Mouse (Mus musculus) kidney, embryonic 14.5 days (tissue): Measurements from ENCODE around the gene Col4a3bp. TPM values are rescaled to one million over a fixed set of nuclear protein-coding genes. Genes with fewer than 3 reads are reported as not detected.

ENCODE experiments used
- ATAC-seq: fragments of 200-750 bp; cut with Nextera tagmentation; 2 replicates; pipeline ENCODE4 v1.8.0; 2017; ENCODE audit warnings: moderate number of reproducible peaks, mild to moderate bottlenecking, moderate TSS enrichment, moderate library complexity; ENCODE audit not compliant: low FRiP score, low TSS enrichment
- H3K27ac ChIP-seq: fragments of 300-500 bp; sonication (generic); 2 replicates; pipeline ENCODE4 v1.5.1; 2014; ENCODE audit warnings: low read depth, mild to moderate bottlenecking, low read length, moderate library complexity, mixed read lengths
- H3K27me3 ChIP-seq: fragments of 300-500 bp; sonication (generic); 2 replicates; pipeline ENCODE4 v1.6.1; 2014; ENCODE audit warnings: mild to moderate bottlenecking, low read length; ENCODE audit not compliant: control insufficient read depth, insufficient read depth
- H3K36me3 ChIP-seq: fragments of 300-500 bp; sonication (generic); 2 replicates; pipeline ENCODE4 v1.6.1; 2014; ENCODE audit warnings: low read length, mixed read lengths; ENCODE audit not compliant: control insufficient read depth, insufficient read depth
- H3K4me1 ChIP-seq: fragments of 300-500 bp; sonication (generic); 2 replicates; pipeline ENCODE4 v1.6.1; 2014; ENCODE audit warnings: low read length, mixed read lengths; ENCODE audit not compliant: control insufficient read depth, insufficient read depth
- H3K4me2 ChIP-seq: fragments of 300-500 bp; sonication (generic); replicated peaks from 2 replicates; pipeline ENCODE4 v1.6.1; 2014; ENCODE audit warnings: low read depth, mild to moderate bottlenecking, low read length
- H3K4me3 ChIP-seq: fragments of 300-500 bp; sonication (generic); 2 replicates; pipeline ENCODE4 v1.5.1; 2014; ENCODE audit warnings: mild to moderate bottlenecking, low read length
- H3K9ac ChIP-seq: fragments of 300-500 bp; sonication (generic); 2 replicates; pipeline ENCODE4 v1.6.1; 2014; ENCODE audit warnings: low read depth, mild to moderate bottlenecking, low read length, moderate library complexity
- H3K9me3 ChIP-seq: fragments of 300-500 bp; sonication (generic); 2 replicates; pipeline ENCODE4 v1.6.1; 2016; ENCODE audit warnings: low read length; ENCODE audit not compliant: control insufficient read depth
- WGBS: fragments of 180-500 bp; shearing (Covaris S2); extraction: QIAGEN DNeasy Blood & Tissue Kit; methylation state at CpG from one replicate; pipeline ENCODE4 v1.1.7; 2014; 5-methylcytosine and 5-hydroxymethylcytosine counted together
- polyA plus RNA-seq: library from polyadenylated mRNA; unstranded; fragments of >200 nt; fragmentation: Nextera tagmentation; extraction: Ambion mirVana; gene quantifications from 2 replicates; pipeline ENCODE4 v1.2.1, GENCODE M21; 2014

Col4a3bp gene
- 8.4 and 13.4 TPM in 2 replicates for polyA plus RNA-seq

DNA sequence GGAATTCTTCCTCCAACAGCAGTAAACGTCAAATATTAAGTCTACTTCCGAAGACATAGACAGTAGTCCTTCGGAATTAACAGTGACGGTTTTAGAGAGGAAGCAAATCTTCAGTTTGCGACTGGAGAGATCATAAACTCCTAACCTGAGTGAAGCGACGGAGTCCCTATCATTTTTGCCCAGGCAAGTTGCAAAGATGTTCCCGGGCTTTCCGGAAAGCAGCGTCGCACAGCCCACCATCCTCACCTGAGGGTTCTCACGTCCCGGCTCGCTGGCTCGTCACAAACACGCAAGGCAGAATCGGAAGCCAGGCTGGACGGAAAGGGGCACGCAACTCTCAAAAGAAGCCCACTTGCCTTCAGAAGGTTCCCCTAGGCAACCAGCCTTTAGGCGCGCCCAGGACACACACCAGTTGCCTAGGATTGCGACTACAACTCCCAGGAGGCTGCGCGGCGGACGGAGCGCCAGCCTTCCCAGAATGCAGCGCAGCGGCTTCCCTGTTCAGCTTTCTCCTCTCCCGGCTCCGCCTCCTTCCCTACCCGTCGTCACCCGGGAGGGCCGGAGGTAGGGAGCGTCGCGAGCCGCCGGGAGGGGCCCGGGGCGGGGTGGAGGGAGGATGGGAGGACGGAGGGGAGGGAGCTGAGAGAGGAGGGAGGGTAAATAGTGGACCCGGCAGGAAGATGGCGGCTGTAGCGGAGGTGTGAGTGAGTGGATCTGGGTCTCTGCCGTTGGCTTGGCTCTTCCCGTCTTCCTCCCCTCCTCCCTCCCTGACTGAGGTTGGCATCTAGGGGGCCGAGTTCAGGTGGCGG is at the start of gene Col4a3bp, which contains the start of gene Polk:
Gene Col4a3bp (plus strand): TSS at position 538 of the 809 bp plus-strand sequence.
Gene Polk (minus strand): TSS at position 499 of the 809 bp plus-strand sequence.
- under 1% methylated on average over 41 of the region's 50 CpGs for WGBS
- Histone ChIP-seq H3K36me3 (no peaks in the 10 kb centered on the region), H3K4me1 (peaks cover 6% of the 10 kb centered on the region), H3K4me3 (peak within 1 kb of the TSS; percentile 100), H3K27ac (peak within 1 kb of the TSS; percentile 85), H3K4me2 (peak within 1 kb of the TSS; percentile 68), H3K9me3 (no peaks in the 10 kb centered on the region), H3K27me3 (no peaks in the 10 kb centered on the region), H3K9ac (peak within 1 kb of the TSS; percentile 88)
- ATAC-seq, result peak; percentile 99

DNA sequence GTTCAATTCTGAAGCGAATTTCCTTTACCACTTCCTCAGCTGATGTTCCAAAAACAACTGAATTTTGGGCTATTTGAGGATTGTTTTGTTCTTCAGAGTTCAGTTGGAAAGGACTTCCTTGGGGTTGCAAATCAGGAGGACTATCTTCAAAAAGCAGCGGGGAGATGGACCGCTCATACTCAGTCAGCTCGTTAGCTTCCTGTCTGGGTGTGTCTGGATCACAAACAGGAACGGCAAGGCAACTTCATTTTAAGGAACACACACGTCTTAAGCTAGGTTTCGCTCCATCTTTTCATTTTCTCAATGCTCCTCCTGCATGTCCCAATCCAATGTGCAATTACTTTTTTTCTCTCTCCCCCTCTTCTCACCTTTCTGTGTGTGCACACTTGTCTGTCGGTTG is 45.8 kb upstream of the Col4a3bp start:
- WGBS, result 81% methylated on average over 8 of the region's 8 CpGs
- no peak overlapping the region for H3K4me3 ChIP-seq
- no peaks in the 10 kb centered on the region for H3K9me3 ChIP-seq
- no peak for ATAC-seq
- no peaks in the 10 kb centered on the region for H3K4me1 ChIP-seq
- H3K36me3 ChIP-seq, result no peaks in the 10 kb centered on the region
- H3K9ac ChIP-seq, result no peak overlapping the region
- no peak overlapping the region for H3K27ac ChIP-seq
- H3K27me3 ChIP-seq, result no peaks in the 10 kb centered on the region
- H3K4me2 ChIP-seq, result no peak overlapping the region

GRCm38 (mm10) chr13:96499891-96500290 is 42.5 kb upstream of the Col4a3bp start:
- ATAC-seq, result no peak

GRCm38 (mm10) chr13:96505661-96506060 is 36.8 kb upstream of the Col4a3bp start:
- Histone ChIP-seq H3K27ac (no peak overlapping the region), H3K36me3 (no peaks in the 10 kb centered on the region), H3K4me1 (no peaks in the 10 kb centered on the region), H3K9me3 (no peaks in the 10 kb centered on the region), H3K4me3 (no peak overlapping the region), H3K27me3 (no peaks in the 10 kb centered on the region), H3K9ac (no peak overlapping the region), H3K4me2 (no peak overlapping the region)
- no peak for ATAC-seq
- 84% methylated on average over 4 of the region's 4 CpGs for whole genome bisulfite sequencing

More at GRCm38 (mm10) chr13:96499891-96500290, 42.5 kb upstream of the Col4a3bp start:
- H3K27ac ChIP-seq, result no peak overlapping the region
- no peaks in the 10 kb centered on the region for H3K9me3 ChIP-seq
- WGBS, result 86% methylated on average over 2 of the region's 2 CpGs
- no peaks in the 10 kb centered on the region for H3K4me1 ChIP-seq
- H3K27me3 ChIP-seq, result no peaks in the 10 kb centered on the region
- no peak overlapping the region for H3K4me2 ChIP-seq
- no peak overlapping the region for H3K9ac ChIP-seq
- H3K36me3 ChIP-seq, result no peaks in the 10 kb centered on the region
- no peak overlapping the region for H3K4me3 ChIP-seq

- no peak overlapping the region for H3K4me2 ChIP-seq
- 59% methylated on average over 6 of the region's 6 CpGs for WGBS
- no peaks in the 10 kb centered on the region for H3K36me3 ChIP-seq
- H3K9me3 ChIP-seq, result no peaks in the 10 kb centered on the region
- H3K27me3 ChIP-seq, result no peaks in the 10 kb centered on the region
- no peak overlapping the region for H3K9ac ChIP-seq
- no peak for ATAC-seq
- H3K4me3 ChIP-seq, result no peak overlapping the region
- no peak overlapping the region for H3K27ac ChIP-seq
- H3K4me1 ChIP-seq, result no peaks in the 10 kb centered on the region
These were observed 36.1 kb upstream of the Col4a3bp start for GRCm38 (mm10) chr13:96506313-96506712.

GRCm38 (mm10) chr13:96507541-96507940 is 34.9 kb upstream of the Col4a3bp start:
- Histone ChIP-seq H3K4me1 (0 out of 2 replicates have a peak, but pooled peaks cover 2% of the 10 kb centered on the region), H3K27ac (no peak overlapping the region), H3K4me2 (no peak overlapping the region), H3K4me3 (no peak overlapping the region), H3K9me3 (no peaks in the 10 kb centered on the region), H3K27me3 (no peaks in the 10 kb centered on the region), H3K9ac (no peak overlapping the region), H3K36me3 (no peaks in the 10 kb centered on the region)
- WGBS, result 91% methylated on average over 4 of the region's 4 CpGs
- ATAC-seq, result no peak

DNA sequence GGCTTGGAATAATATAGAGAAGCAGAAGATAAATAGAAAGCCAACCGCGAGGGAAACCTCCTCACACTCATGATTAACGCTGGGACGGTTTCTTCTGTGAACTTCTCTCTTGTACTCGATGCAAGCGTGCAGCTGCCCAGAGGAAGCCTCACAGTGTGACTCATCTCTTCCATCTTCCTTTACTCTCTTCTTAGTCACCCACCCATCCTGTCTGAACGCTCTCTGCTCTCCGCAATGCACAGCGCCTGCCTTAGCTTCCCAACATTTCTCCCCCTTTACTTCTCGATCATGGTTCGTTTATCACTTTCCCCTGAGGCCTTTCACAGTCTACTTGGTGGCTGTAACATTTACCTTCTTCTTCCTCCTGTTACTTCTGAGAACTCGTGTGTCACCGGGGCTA is 31.8 kb upstream of the Col4a3bp start:
- Histone ChIP-seq H3K4me2 (no peak overlapping the region), H3K9ac (no peak overlapping the region), H3K27me3 (no peaks in the 10 kb centered on the region), H3K4me3 (no peak overlapping the region), H3K36me3 (no peaks in the 10 kb centered on the region), H3K27ac (no peak overlapping the region), H3K4me1 (0 out of 2 replicates have a peak, but pooled peaks cover 2% of the 10 kb centered on the region), H3K9me3 (no peaks in the 10 kb centered on the region)
- 78% methylated on average over 13 of the region's 13 CpGs for WGBS
- no peak for ATAC-seq

DNA sequence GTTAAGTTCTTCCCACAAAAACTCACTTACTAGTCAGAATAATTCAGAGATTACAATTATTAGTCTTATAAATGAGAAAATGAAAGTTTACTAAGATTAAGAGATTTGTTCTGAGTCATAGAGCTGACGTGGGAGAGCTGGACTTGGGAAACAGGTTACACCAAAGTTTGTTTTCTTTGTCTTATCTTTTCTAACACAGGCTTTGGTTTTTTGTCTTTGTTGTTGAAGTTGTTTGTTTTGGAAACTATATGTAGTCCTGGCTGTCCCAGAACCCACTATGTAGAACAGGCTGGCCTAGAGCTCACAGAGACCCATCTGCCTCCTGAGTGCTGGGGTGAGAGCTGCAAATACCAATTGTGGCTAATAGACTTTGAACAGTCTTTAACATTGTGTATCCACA is 31.2 kb upstream of the Col4a3bp start:
- 74% methylated on average over 1 of the region's 1 CpGs for WGBS
- Histone ChIP-seq H3K27me3 (no peaks in the 10 kb centered on the region), H3K4me1 (0 out of 2 replicates have a peak, but pooled peaks cover 2% of the 10 kb centered on the region), H3K4me3 (no peak overlapping the region), H3K9me3 (no peaks in the 10 kb centered on the region), H3K27ac (no peak overlapping the region), H3K9ac (no peak overlapping the region), H3K4me2 (no peak overlapping the region), H3K36me3 (no peaks in the 10 kb centered on the region)
- no peak for ATAC-seq

GRCm38 (mm10) chr13:96511893-96512292 is 30.5 kb upstream of the Col4a3bp start:
- Histone ChIP-seq H3K4me3 (no peak overlapping the region), H3K36me3 (no peaks in the 10 kb centered on the region), H3K4me1 (0 out of 2 replicates have a peak, but pooled peaks cover 2% of the 10 kb centered on the region), H3K27ac (0 out of 2 replicates have a peak overlapping the region, but pooled peaks have one; percentile 30), H3K9ac (no peak overlapping the region), H3K4me2 (no peak overlapping the region), H3K9me3 (no peaks in the 10 kb centered on the region), H3K27me3 (no peaks in the 10 kb centered on the region)
- ATAC-seq, result no peak
- 53% methylated on average over 5 of the region's 5 CpGs for WGBS
